Mouse (Mus musculus) spleen, postnatal 36 days (tissue): ENCODE results near the gene Gas2l1.

Experiments used
- DNase-seq, 2 experiments: peaks; one replicate each; pipeline ENCODE4 v3.0.0; 2022; ENCODE audit warnings: low spot score in 2 of 2, mixed read lengths in 1 of 2

Gas2l1 gene

DNA sequence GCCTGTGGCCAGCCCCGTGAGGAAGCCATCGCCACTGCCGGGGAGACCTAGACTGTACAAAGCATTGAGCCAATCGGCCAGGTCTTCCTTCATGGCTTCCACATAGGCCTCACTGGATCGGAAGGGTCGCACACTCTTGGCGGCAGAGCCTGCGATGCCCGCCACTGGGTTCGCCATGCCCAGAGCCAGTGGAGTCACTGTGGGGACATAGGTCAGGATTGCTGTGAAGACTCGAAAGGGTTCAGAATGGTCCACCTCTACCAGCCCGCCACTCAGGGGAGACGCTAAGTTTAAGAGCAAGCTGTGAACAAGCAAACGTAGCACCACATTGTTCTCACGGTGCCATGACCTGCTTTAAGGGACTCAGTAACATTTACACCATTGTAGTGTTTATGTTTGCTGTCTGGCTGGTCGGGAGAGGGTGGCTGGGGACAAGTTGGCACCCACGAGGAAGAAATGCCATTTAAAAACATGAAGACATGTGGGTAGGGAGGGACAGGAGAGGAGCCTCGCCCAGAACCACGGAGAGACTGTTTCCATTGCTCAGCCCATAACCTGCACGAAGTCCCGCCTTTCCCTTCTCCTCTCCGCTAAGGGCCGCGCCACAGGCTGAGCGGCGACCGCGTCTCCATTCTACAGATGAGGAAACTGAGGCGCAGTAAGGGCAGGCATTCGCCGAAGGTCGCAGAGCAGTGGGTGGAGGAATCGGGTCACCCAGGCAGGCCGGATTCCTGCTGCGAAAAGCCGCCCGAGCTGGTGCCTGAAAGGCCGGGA, 658 bp downstream of the Gas2l1 start:
- DNase-seq, result no peak

DNA sequence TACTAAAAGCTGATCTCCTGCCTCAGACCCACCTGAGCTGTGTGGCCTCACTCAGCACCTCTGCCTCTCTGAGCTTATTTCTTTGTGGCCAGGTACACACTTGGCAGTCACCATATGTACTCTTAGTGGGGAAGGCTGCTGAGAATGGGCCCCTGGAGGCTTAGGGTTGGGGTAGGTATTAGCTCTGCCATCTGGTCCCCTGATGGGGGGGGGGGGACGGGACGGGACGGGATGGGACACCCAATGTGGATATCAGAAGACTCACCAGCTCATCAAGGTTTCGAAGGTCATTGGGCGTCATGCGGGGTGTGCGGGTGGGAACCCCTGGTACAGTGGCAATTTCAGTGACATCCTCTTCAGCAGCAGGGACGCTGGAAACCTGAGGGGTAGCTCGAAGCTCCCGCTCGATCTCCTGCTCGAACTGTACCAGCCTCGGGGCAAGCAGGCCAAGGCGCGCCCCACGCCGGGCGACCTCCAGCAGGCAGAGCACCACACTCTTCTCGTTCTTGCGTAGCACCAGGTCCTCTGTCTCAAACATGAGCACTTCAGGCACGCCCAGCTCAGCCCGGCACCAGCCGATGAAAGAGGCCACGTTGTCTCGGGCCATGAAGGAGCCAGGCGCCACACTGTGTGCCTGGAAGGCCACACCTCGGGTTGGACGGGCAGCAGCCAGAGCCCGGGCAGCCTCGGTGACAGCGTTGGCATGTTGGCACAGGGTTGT, 1.4 kb downstream of the Gas2l1 start:
- DNase-seq, result no peak

DNA sequence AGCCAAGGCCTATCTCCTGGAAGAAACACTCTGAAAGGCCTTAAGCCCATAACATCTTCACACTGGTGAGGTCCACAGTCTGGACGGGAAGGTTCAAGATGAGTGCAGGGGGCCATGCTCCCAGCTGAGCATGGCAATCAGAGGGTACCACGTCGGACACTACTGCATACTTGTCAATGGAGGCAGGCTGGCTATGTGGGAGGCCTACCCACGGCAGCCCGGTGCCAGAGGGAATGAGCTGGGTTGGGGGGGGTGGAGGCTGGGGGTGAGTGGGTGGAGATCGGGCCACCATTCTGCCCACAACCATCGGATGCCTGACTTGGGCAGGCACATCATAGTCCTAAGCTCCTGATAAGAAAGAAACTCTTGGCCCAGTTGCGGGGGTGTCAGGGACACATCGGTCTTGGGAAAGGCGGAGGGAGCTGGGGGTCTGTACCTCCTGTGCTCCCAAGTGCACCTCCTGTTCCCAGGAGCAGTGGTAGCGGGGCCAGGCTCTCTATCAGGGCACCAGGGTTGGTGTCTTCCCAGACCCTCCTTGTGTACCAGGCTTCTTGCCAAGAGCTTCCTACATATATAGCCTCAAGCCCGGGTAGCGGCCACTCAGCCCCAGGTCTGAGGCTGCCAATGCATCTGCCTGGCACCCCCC, 2.1 kb downstream of the Gas2l1 start:
- no peak for DNase-seq

DNA sequence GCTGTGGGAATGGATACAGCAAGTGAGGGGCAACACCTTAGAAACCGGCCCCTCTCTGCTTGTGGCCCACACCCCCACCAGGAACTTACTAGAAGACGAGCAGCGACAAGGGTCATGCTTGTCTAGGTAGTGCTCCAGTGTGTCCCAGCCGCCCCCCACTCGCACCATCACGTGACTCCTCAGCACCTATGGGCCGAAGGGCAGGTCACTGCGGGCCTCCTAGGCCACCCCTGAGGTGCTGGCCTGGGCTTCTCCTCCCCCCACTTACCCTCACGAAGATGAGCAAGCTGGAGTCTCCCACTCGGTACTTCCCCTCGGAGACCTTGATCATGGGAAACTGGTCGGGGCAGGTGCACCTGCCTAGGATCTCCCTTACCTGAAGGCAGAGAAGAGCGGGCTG, 2.8 kb downstream of the Gas2l1 start:
- no peak for DNase-seq

DNA sequence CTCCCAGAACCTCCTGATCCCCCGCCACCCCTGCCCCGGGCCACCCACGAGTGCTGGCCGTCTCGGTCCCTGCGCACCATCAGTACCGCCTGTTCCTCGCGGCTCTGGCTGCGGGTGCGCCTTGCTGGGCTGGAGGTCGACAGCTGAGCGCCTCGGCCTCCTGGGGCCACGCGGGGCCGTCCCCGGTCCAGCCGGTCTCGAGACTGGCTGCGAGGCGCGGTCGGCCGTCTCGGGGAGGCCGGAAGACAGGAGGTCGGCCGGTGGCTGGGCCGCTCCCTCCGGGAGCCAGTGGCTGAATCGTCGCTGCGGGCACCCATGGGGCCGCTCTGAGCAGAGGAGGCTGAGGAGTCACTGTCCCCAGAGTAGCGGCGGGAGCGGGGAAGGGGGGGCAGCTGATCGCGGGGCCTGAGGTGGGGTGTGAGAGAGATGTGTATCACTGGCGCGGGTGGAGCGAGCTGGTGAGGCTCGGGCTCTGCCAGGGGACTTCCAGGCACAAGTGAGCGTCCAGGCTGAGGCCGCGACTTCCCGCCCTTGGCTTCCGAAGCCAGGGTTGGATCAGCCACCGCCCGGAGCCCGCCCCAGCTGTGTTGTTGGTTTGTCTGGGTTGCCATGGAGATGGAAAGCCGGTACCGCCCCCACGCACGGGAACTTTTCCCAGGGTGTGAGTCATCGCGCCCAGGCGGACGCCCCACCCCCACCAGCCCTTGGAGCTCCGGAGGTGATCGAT, 3.6 kb downstream of the Gas2l1 start:
- DNase-seq, result peak; percentile 66 to 67

DNA sequence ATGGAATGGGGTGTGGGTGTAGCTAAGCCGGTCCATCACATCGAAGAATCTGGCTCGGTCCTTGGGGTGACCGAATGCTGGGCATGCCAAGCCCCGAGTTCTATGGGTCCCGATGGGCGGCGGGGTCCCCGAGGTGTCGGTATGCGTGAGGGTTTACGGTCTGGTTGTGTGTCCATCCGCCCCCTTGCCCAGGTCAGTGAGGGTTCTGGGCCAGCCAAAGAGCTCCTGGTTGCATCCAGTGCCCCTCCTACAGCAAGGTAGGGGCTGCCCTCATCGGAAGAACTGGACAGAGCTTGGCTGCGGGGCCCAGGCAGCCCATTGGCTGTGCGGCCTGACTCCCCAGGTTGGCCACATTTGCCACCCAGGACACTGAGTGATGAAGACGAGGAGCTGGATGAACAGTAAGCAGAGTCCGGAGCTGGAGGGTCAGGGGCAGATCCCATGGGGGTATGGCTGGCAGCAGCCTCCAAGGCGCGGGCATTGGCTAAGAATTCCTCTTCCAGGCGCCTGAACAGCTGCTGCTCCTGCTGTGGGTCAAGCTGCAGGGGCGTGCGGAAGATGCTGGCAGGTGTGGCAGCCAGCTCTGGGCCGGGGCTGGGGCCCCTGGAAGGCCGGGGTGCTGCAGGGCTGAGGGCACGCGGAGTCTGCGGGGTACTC, 4.2 kb downstream of the Gas2l1 start:
- no peak for DNase-seq

DNA sequence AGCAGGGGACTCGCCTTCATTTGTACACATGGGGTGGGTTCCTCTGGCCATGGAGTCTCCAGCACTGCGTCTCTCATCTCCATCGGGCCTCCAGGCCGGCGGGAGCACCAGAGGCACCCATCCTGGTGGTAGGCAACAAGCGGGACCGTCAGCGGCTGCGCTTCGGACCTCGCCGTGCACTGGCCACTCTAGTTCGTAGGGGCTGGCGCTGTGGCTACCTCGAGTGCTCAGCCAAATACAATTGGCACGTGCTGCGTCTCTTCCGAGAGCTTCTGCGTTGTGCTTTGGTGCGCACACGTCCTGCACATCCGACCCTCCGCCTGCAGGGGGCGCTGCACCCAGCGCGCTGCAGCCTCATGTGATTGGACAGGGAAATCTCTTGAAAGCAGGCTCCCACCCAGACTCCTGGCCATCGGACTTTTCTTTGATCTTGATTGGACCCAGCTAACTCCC, 5.4 kb downstream of the Gas2l1 start:
- peak in 1 of 2 experiments; percentile 30 for DNase-seq

DNA sequence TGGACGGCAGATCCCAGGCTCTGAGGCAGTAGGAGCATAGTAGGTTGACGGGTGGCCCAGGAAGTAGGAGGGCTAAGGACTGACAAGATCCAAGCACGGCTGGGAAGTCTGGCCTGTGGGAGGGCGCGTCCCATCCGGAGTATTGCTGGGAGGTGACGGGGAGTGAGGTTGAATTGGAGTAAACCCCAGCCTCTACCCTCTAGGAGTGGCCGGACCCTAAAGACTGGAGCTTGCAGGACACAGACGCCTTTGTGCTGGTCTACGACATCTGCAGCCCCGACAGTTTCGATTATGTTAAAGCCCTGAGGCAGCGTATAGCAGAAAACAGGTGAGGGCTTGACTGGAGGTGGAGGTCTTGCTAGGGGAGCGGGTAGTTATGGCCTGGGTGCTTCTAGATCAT, 5.9 kb downstream of the Gas2l1 start:
- no peak for DNase-seq

DNA sequence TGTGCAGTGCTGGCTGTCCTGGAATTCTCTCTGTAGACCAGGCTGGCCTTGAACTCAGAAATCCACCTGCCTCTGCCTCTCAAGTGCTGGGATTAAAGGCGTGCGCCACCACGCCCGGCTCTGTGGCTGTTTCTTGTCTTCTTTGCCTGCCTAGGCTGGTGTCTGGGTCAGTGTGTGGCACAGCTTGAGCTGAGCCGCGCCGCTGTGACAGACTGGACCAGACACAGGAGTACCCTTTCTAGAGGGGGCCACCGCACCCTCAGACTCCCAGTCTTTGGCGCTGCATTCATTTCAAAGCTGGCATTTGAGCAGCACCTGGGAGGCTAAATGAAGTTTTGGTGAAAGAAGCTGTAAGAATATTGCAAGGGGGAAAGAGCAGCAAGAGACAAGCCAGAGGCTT, 6.3 kb downstream of the Gas2l1 start:
- no peak for DNase-seq

DNA sequence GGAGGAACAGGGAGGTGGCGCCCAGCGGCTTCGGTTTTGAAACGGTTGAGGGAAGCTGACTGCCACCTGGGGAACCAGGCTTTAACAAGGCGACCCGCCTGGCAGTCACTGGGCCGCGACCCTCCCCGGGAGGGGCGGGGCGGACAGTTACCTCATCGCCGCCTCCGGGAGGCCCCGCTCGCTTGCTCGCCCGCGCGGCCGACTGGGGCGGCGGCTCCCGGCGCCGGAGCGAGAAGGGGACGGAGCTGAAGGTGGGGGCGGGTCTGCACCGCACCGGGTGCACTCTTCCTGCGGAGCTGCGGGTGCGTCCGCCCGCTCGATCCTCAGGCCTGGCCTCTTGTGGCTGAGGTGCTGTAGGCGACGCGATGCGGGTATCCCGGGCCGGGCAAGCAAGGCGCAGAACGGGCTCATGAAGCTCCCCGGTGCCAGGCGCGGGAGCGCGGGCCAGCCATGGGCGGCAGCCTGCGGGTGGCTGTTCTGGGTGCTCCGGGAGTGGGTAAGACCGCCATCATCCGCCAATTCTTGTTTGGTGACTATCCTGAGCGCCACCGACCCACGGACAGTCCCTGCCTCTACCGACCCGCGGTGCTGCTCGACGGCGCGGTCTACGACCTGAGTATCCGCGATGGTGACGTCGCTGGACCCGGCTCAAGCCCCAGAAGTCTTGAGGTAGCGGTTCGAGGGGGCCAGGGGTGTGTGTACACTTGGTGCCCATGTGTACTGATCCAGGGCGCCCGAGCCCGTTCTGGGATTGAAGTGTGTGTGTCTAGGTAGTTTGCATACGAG, 7.1 kb downstream of the Gas2l1 start, which contains the start of gene Rasl10a:
TSS of gene Rasl10a (plus strand) at position 273 of the 786 bp plus-strand sequence.
- DNase-seq, result peak; percentile 79 to 84

DNA sequence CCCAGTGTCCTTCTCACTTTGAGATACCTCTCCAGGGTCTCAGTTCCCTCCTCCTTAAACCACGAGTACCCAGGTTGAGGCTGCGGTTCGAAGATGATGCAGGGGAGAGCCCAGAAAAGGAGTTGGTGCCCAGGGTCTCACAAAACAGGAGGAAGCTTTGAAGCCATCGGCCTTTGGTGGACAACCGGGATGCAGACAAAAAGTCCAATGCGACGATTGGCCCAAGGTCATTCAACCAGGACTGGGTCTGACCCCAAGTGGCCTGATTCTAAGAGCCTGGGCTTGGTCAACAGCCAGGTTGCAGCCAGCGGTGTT, 7.6 kb downstream of the Gas2l1 start:
- DNase-seq, result no peak

DNA sequence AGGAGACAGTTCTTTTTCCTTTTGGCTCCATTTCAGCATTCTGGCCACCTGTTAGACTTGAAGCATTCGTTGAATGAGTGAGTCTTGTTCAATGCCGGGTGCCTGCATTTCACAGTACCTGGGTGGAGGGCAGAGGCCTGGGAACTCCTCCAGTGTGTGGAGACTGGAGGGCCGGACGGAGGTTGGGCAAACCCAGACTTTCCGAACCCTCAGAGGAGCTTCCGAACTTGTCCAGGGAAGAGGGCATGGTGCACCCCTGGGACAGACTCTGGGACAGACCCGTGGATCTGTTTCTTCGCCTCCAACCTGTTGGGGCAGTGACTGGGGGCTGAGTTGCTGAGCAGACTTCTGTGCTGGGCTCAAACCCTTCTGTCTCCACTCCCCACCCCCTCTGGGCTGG, 8.1 kb downstream of the Gas2l1 start:
- no peak for DNase-seq

DNA sequence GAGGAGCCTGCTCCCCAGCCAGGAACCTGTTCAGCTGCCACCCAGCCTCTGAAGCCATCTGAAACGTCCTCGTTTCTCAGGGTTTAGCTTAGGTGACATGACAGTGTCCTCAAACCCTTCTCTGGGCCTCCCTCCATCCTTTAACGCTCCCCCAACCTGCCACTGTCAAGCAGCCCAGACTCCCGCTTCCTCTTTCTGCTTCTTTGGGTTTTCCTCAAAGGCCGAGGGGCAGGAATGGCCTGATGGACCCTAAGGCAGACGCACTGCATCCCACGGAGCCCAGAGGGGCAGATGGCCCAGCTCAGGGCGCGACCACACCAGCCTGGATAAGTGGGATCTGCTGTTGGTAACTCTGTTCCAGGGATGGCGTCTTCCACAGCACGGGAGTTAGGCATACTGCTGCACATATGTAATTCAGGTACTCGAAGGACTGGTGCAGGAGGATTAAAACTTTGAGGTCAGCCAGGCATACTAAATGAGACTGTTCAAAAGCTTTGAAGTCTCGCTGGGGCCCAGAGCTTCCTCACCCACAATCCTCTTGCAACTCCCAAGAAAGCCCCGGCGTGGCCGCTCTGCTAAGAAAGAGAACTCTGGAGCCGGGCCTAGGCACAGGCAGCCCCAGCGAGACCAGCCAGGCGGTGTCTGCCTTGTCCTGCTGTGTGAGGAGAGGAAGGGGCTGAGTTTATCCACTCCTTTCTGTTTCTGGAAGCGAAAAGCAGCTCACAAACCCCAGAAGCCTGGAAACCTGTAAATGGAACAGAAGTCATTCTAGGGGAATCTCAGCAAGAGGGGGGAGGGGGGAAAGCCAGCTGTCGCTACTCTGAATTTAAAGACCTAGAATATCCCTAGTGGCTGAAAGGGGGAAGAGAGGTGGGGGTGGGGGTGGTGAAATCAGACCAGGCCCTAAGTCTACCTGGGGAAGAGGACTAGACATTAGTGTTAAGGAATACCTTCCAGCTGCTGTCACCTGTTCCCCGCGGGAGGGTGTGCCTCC, 8.9 kb downstream of the Gas2l1 start:
- no peak for DNase-seq

DNA sequence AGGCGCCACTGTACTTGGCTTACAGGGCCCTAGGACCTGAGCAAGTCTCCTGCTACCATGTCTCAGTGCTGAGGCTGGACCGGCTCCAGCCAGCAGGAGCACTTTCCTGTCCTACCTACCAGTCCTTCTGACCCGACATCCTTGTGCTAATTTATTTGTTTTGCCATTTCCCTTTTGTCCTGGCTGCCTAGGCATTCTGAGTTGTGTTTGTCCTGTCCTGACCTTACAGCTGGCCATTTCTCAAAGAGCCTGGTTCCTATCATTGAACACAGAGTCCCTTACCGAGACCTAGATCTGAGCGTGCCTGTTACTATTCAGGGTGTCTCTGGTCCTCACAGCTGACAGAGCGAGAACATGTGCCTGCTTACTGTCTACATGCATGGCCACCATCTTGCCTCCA, 10.3 kb downstream of the Gas2l1 start:
- no peak for DNase-seq

DNA sequence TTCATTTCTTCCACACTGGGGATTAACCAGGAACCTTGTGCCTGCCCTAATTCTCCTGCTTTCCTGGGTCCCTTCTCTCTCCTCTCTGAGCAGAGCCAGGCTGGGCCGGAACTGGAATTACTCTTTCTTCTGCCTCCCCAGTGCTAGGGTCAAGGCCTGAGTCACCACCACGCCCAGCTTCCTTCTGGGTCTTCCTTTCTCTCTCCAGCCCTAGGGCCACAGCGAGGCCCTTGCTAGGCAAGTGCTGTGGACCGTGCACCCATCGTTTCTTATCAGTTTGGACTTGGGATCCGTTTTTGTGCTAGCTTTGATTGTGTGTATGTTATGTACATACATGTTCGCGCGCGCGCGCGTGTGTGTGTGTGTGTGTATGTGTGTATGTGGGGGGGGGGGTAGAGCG, 11.0 kb downstream of the Gas2l1 start:
- DNase-seq, result no peak

DNA sequence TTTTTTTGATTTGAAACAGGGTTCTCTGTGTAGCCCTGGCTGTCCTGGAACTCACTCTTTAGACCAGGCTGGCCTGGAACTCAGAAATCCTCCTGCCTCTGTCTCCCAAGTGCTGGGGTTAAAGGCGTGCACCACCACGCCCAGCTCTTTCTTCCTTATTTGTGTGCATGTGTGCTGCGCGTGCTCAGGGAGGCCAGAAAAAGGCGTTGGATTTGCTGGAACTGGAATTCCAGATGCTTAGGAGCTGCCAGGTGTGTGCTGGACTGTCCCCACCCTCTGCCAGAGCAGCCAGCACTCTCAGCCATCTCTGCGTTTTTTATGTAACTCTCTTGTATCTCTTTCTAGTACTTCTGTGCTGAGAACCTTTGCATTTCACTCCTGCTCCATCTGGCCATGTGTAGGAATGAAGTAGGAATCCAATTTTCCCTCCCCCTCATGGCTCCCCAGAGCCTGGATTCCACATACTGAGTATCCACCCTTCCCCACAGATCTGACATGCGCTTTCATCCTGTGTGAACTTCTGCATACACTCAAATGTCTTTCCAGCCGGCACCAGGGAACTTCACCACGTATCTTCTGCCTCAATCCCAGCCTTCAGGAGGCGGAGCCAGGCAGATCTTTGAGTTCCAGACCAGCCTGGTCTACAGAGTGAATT, 12.8 kb downstream of the Gas2l1 start:
- no peak for DNase-seq

DNA sequence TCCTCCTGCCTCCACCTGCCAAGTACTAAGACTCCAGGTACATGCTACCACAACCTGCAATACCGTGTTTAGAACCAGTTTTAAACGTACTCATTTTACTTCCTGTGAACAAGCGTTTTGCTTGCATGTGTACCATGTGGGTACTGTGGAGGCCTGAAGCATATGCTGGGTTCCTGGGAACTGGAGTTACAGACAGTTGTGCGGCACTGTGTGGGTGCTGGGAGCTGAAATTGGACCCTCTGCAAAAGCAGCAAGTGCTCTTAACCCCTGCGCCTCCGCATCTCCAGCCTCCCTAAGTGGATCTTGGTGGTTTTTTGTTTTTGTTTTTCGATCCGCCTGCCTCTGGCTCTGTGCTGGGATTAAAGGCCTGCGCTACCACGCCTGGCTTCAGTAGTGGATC, 13.5 kb downstream of the Gas2l1 start:
- DNase-seq, result no peak

DNA sequence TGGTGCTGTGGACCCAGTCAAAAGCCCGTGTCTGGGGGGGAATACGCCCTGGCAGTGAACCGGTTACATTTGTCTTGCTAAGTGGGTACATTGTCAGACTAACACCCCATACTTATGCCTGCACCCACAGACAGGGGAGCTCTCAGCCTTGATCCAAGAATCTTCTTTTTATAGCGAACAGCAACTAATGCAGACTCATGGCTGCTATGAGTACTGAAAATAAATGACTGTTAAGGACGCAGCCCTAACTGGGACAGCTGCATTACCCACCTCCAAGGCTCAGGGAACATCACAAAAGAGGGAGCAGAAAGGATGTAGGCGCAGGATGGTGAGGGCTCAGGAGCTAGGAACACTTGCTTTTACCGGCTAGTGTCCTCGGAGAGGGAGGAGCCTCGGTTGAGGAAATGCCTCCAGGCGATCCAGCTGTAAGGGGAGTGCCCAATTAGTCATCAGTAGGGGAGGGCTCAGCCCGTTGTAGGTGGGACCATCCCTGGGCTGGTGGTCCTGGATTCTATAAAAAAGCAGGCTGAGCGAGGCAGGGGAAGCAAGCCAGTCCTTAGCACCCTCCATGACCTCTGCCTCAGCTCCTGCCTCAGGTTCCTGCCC, 18.7 kb downstream of the Gas2l1 start:
- no peak for DNase-seq
